Comparison of ENCODE assay signal across 8 mouse cellular contexts in genomic region chr1:193272916-193273601, GRCm38 (mm10). TPM values are rescaled to one million over a fixed set of nuclear protein-coding genes. Genes with fewer than 3 reads are reported as not detected.
DNase-seq lines count a peak whose midpoint lies in the region; ATAC-seq and TF ChIP-seq lines count a peak whose summit lies in the region.

Gene G0s2 (minus strand): TSS chr1:193273217.

- peak; percentile 81 for ATAC-seq in forebrain, embryonic 12.5 days (ENCODE audit: low FRiP score)
- ATAC-seq in heart, embryonic 14.5 days (ENCODE audit: insufficient number of reproducible peaks, insufficient read depth, low FRiP score, low read depth) = peak; percentile 83
- peak; percentile 91 for ATAC-seq in kidney, postnatal 0 days (replicated peaks; ENCODE audit: low FRiP score, low read depth)
- ATAC-seq in midbrain, postnatal 0 days (ENCODE audit: low FRiP score) = peak; percentile 77
- peak; percentile 87 for ATAC-seq in stomach, postnatal 0 days (ENCODE audit: low FRiP score, low TSS enrichment)

- H3K4me1 ChIP-seq in brown adipose tissue, adult 24 weeks (ENCODE audit: control insufficient read depth, insufficient read depth, insufficient read length, low read length) = peaks cover 8% of the 10 kb centered on the region
- H3K4me1 ChIP-seq in forebrain, embryonic 12.5 days = peaks cover 24% of the 10 kb centered on the region
- H3K4me1 ChIP-seq in heart, embryonic 14.5 days (ENCODE audit: control insufficient read depth in 2 of 2, insufficient read depth in 2 of 2, low read length in 2 of 2) = peaks cover 7 to 15% of the 10 kb centered on the region in 2 experiments
- 0 out of 2 replicates have a peak, but pooled peaks cover 3% of the 10 kb centered on the region for H3K4me1 ChIP-seq in kidney, postnatal 0 days (replicated peaks; ENCODE audit: insufficient read depth, low read length)
- 0 out of 2 replicates have a peak, but pooled peaks cover 5% of the 10 kb centered on the region for H3K4me1 ChIP-seq in midbrain, postnatal 0 days (ENCODE audit: insufficient read depth, low read length)
- H3K4me1 ChIP-seq in stomach, postnatal 0 days (replicated peaks; ENCODE audit: control insufficient read depth, insufficient read depth) = 0 out of 2 replicates have a peak, but pooled peaks cover 3% of the 10 kb centered on the region

- DNase-seq in 3134 (ENCODE audit: extremely low read depth, insufficient read length, low spot score) = peak; percentile 51
- peak; percentile 89 for DNase-seq in kidney, postnatal 0 days (ENCODE audit: low spot score)
- DNase-seq in liver = peak; percentile 73
- peak; percentile 63 for DNase-seq in midbrain, postnatal 0 days (ENCODE audit: low spot score)
- peak; percentile 67 for DNase-seq in stomach, postnatal 0 days (ENCODE audit: low spot score)

- H3K27ac ChIP-seq in brown adipose tissue, adult 24 weeks (replicated peaks; ENCODE audit: low read depth, low read length) = peak within 1 kb of the TSS; percentile 100
- peak within 1 kb of the TSS; percentile 73 for H3K27ac ChIP-seq in forebrain, embryonic 12.5 days
- H3K27ac ChIP-seq in heart, embryonic 14.5 days (replicated peaks in 1 of 2; ENCODE audit: control insufficient read depth in 1 of 2, insufficient read depth in 1 of 2, low read depth in 2 of 2, low read length in 2 of 2) = peak within 1 kb of the TSS; percentile 90 to 99
- peak within 1 kb of the TSS; percentile 86 for H3K27ac ChIP-seq in kidney, postnatal 0 days
- H3K27ac ChIP-seq in midbrain, postnatal 0 days (ENCODE audit: low read depth, low read length) = peak within 1 kb of the TSS; percentile 67
- peak within 1 kb of the TSS; percentile 89 for H3K27ac ChIP-seq in stomach, postnatal 0 days (replicated peaks)

- no peaks in the 10 kb centered on the region for H3K36me3 ChIP-seq in forebrain, embryonic 12.5 days (replicated peaks)
- no peaks in the 10 kb centered on the region for H3K36me3 ChIP-seq in heart, embryonic 14.5 days (ENCODE audit: control insufficient read depth, insufficient read depth, low read length)
- no peaks in the 10 kb centered on the region for H3K36me3 ChIP-seq in kidney, postnatal 0 days (ENCODE audit: insufficient read depth, low read length)
- no peaks in the 10 kb centered on the region for H3K36me3 ChIP-seq in midbrain, postnatal 0 days (ENCODE audit: insufficient read depth, low read length)
- no peaks in the 10 kb centered on the region for H3K36me3 ChIP-seq in stomach, postnatal 0 days (ENCODE audit: control insufficient read depth, insufficient read depth, low read length)

- no peak for TF ChIP-seq EP300 in stomach, postnatal 0 days (optimal IDR thresholded peaks at IDR 0.05)

- H3K4me2 ChIP-seq in forebrain, embryonic 12.5 days = peak within 1 kb of the TSS; percentile 65
- H3K4me2 ChIP-seq in heart, embryonic 14.5 days (ENCODE audit: low read length) = peak within 1 kb of the TSS; percentile 86
- H3K4me2 ChIP-seq in kidney, postnatal 0 days (ENCODE audit: low read length) = peak within 1 kb of the TSS; percentile 70
- H3K4me2 ChIP-seq in midbrain, postnatal 0 days (ENCODE audit: low read depth, low read length, poor library complexity, severe bottlenecking) = peak within 1 kb of the TSS; percentile 54
- peak within 1 kb of the TSS; percentile 64 for H3K4me2 ChIP-seq in stomach, postnatal 0 days (replicated peaks; ENCODE audit: low read depth)

- peak; percentile 72 for TF ChIP-seq CTCF in kidney, postnatal 0 days (IDR thresholded peaks at IDR 0.05; ENCODE audit: low read depth)
- peak; percentile 72 for TF ChIP-seq CTCF in midbrain, postnatal 0 days (IDR thresholded peaks at IDR 0.05)
- TF ChIP-seq CTCF in stomach, postnatal 0 days (IDR thresholded peaks at IDR 0.05; ENCODE audit: low read depth) = peak; percentile 77

- no peaks in the 10 kb centered on the region for H3K9me3 ChIP-seq in forebrain, embryonic 12.5 days
- no peaks in the 10 kb centered on the region for H3K9me3 ChIP-seq in heart, embryonic 14.5 days (ENCODE audit: control insufficient read depth, low read length)
- H3K9me3 ChIP-seq in kidney, postnatal 0 days (replicated peaks; ENCODE audit: low read length) = no peaks in the 10 kb centered on the region
- no peaks in the 10 kb centered on the region for H3K9me3 ChIP-seq in midbrain, postnatal 0 days (ENCODE audit: low read length)
- H3K9me3 ChIP-seq in stomach, postnatal 0 days (ENCODE audit: control insufficient read depth, low read length) = no peaks in the 10 kb centered on the region

- H3K4me3 ChIP-seq in brown adipose tissue, adult 24 weeks (ENCODE audit: insufficient read depth, low read depth, low read length) = peak within 1 kb of the TSS; percentile 68
- peak within 1 kb of the TSS; percentile 39 for H3K4me3 ChIP-seq in forebrain, embryonic 12.5 days (replicated peaks)
- H3K4me3 ChIP-seq in heart, embryonic 14.5 days (ENCODE audit: control insufficient read depth in 1 of 2, insufficient read depth in 1 of 2, low read depth in 1 of 2, low read length in 2 of 2) = peak within 1 kb of the TSS; percentile 57 to 58
- peak within 1 kb of the TSS; percentile 46 for H3K4me3 ChIP-seq in kidney, postnatal 0 days (replicated peaks; ENCODE audit: low read depth, low read length)
- H3K4me3 ChIP-seq in midbrain, postnatal 0 days (ENCODE audit: low read depth, low read length) = peak within 1 kb of the TSS; percentile 25
- H3K4me3 ChIP-seq in stomach, postnatal 0 days (ENCODE audit: low read depth, low read length) = peak within 1 kb of the TSS; percentile 46

- no peaks in the 10 kb centered on the region for H3K27me3 ChIP-seq in forebrain, embryonic 12.5 days
- H3K27me3 ChIP-seq in heart, embryonic 14.5 days (ENCODE audit: control insufficient read depth, insufficient read depth, low read length) = no peaks in the 10 kb centered on the region
- H3K27me3 ChIP-seq in kidney, postnatal 0 days (ENCODE audit: insufficient read depth, low read length) = no peaks in the 10 kb centered on the region
- no peaks in the 10 kb centered on the region for H3K27me3 ChIP-seq in midbrain, postnatal 0 days (ENCODE audit: insufficient read depth, low read length)
- H3K27me3 ChIP-seq in stomach, postnatal 0 days (ENCODE audit: control insufficient read depth, insufficient read depth, low read length) = no peaks in the 10 kb centered on the region

- WGBS in forebrain, embryonic 12.5 days = 0% methylated on average over 21 of the region's 23 CpGs
- under 1% methylated on average over 19 of the region's 23 CpGs for WGBS in heart, embryonic 14.5 days
- WGBS in kidney, postnatal 0 days = 6% methylated on average over 19 of the region's 23 CpGs
- 3% methylated on average over 18 of the region's 23 CpGs for WGBS in midbrain, postnatal 0 days
- WGBS in stomach, postnatal 0 days = 3% methylated on average over 20 of the region's 23 CpGs

- H3K9ac ChIP-seq in forebrain, embryonic 12.5 days = peak within 1 kb of the TSS; percentile 57
- peak within 1 kb of the TSS; percentile 95 for H3K9ac ChIP-seq in heart, embryonic 14.5 days (ENCODE audit: low read length)
- peak within 1 kb of the TSS; percentile 50 for H3K9ac ChIP-seq in kidney, postnatal 0 days (ENCODE audit: low read depth, low read length)
- peak within 1 kb of the TSS; percentile 51 for H3K9ac ChIP-seq in midbrain, postnatal 0 days (replicated peaks; ENCODE audit: low read length, poor library complexity, severe bottlenecking)
- H3K9ac ChIP-seq in stomach, postnatal 0 days (ENCODE audit: low read length) = peak within 1 kb of the TSS; percentile 60

RNA-seq across cellular contexts. Expression of gene G0s2, which starts in this region (rescaled TPM):
- polyA plus RNA-seq in brown adipose tissue, adult 24 weeks (2012; ENCODE audit: insufficient read depth, insufficient read length, missing spikeins) = 473 and 1,174 TPM in 2 replicates
- polyA plus RNA-seq in forebrain, embryonic 12.5 days (2016; fragmentation: Nextera tagmentation; extraction: Ambion mirVana) = 6.3 and 6.9 TPM in 2 replicates
- polyA plus RNA-seq in heart, embryonic 14.5 days (2014; fragmentation: Nextera tagmentation; extraction: Ambion mirVana) = 103 and 111 TPM in 2 replicates
- 47.6 and 48.9 TPM in 2 replicates for polyA plus RNA-seq in kidney, postnatal 0 days (2015; fragmentation: Nextera tagmentation; extraction: Ambion mirVana)
- total RNA-seq in midbrain, postnatal 0 days (2014; rRNA removed) = 5.3 and 8.6 TPM in 2 replicates
- polyA plus RNA-seq in midbrain, postnatal 0 days (2015; fragmentation: Nextera tagmentation; extraction: Ambion mirVana) = 5.8 and 6.5 TPM in 2 replicates
- 20.8 and 27.4 TPM in 2 replicates for polyA plus RNA-seq in stomach, postnatal 0 days (2015; fragmentation: Nextera tagmentation; extraction: Ambion mirVana)

Comparison
In these comparisons a context has a peak if more than half of its experiments do, and no peak if none do; other contexts are left out.
1. Peak in every context shown above with its lines: DNase-seq, ATAC-seq, H3K4me3 ChIP-seq and H3K27ac ChIP-seq.